Mouse (Mus musculus): ENCODE data around the gene Rab11fip3. TPM values are rescaled to one million over a fixed set of nuclear protein-coding genes. Genes with fewer than 3 reads are reported as not detected.
"Not testable (repeated sequence)": the region's sequence is repeated elsewhere in the genome, so short reads cannot be mapped to it uniquely, and the experiment has no call there.

The Rab11fip3 gene
- 3.1 and 4.7 TPM in 2 replicates for polyA plus RNA-seq (2015; fragmentation: Nextera tagmentation; extraction: Ambion mirVana)

GRCm38 (mm10) chr17:26068831-26069739 is at the start of gene Rab11fip3:
Gene Rab11fip3 (minus strand): TSS chr17:26069555.
- DNase-seq (ENCODE audit: low spot score) = peak; percentile 87

- DNase-seq (ENCODE audit: low spot score) = no peak
Measured at GRCm38 (mm10) chr17:26116503-26117258, 47.3 kb upstream of the Rab11fip3 start.

- no peak for DNase-seq (ENCODE audit: low spot score)
Measured at GRCm38 (mm10) chr17:26115956-26116487, 46.7 kb upstream of the Rab11fip3 start.

- no peak for DNase-seq (ENCODE audit: low spot score)
Measured at GRCm38 (mm10) chr17:26115205-26115898, 46.0 kb upstream of the Rab11fip3 start.

GRCm38 (mm10) chr17:26114461-26114860 is 45.1 kb upstream of the Rab11fip3 start:
- not testable (repeated sequence) for DNase-seq (ENCODE audit: low spot score)

- no peak for DNase-seq (ENCODE audit: low spot score)
Measured at GRCm38 (mm10) chr17:26114061-26114460, 44.7 kb upstream of the Rab11fip3 start.

- peak; percentile 72 for DNase-seq (ENCODE audit: low spot score)
Measured at GRCm38 (mm10) chr17:26113181-26113948, 44.0 kb upstream of the Rab11fip3 start, which contains the start of gene Tmem8. Gene Tmem8 (plus strand): TSS chr17:26113299.

GRCm38 (mm10) chr17:26112751-26113150 is 43.4 kb upstream of the Rab11fip3 start:
- DNase-seq (ENCODE audit: low spot score) = no peak

GRCm38 (mm10) chr17:26111722-26112121 is 42.4 kb upstream of the Rab11fip3 start:
- no peak for DNase-seq (ENCODE audit: low spot score)

GRCm38 (mm10) chr17:26111024-26111423 is 41.7 kb upstream of the Rab11fip3 start:
- no peak for DNase-seq (ENCODE audit: low spot score)

GRCm38 (mm10) chr17:26110156-26110555 is 40.8 kb upstream of the Rab11fip3 start:
- no peak for DNase-seq (ENCODE audit: low spot score)

- DNase-seq (ENCODE audit: low spot score) = no peak
Measured at GRCm38 (mm10) chr17:26105619-26106018, 36.3 kb upstream of the Rab11fip3 start.

- DNase-seq (ENCODE audit: low spot score) = no peak
Measured at GRCm38 (mm10) chr17:26101478-26101877, 32.1 kb upstream of the Rab11fip3 start.

GRCm38 (mm10) chr17:26100166-26100565 is 30.8 kb upstream of the Rab11fip3 start:
- DNase-seq (ENCODE audit: low spot score) = no peak

- not testable (repeated sequence) for DNase-seq (ENCODE audit: low spot score)
Measured at GRCm38 (mm10) chr17:26099316-26099715, 30.0 kb upstream of the Rab11fip3 start.

- DNase-seq (ENCODE audit: low spot score) = no peak
Measured at GRCm38 (mm10) chr17:26098461-26098860, 29.1 kb upstream of the Rab11fip3 start.

GRCm38 (mm10) chr17:26095121-26095740 is 25.9 kb upstream of the Rab11fip3 start, which contains the start of gene Nme4:
Gene Nme4 (minus strand): TSS chr17:26095602.
- peak; percentile 51 for DNase-seq (ENCODE audit: low spot score)

- DNase-seq (ENCODE audit: low spot score) = no peak
Measured at GRCm38 (mm10) chr17:26094531-26095110, 25.3 kb upstream of the Rab11fip3 start.

- peak; percentile 84 for DNase-seq (ENCODE audit: low spot score)
Measured at GRCm38 (mm10) chr17:26089905-26090632, 20.7 kb upstream of the Rab11fip3 start, which contains the start of gene Decr2. Gene Decr2 (minus strand): TSS chr17:26090337.

Measured in thymus, postnatal 0 days (tissue).